Mouse (Mus musculus) liver, adult 2 months (tissue): ENCODE measurements around the gene Syt17.

Experiments
- CTCF ChIP-seq: fragments of 200-500 bp; IDR thresholded peaks from 2 replicates; pipeline ENCODE4 v1.5.1; 2011; ENCODE audit warnings: low read depth, low read length, control low read depth
- POLR2A ChIP-seq: fragments of 200-500 bp; IDR thresholded peaks from 2 replicates; pipeline ENCODE4 v1.6.1; 2011; ENCODE audit warnings: low read length, control low read depth; ENCODE audit not compliant: insufficient read depth; ENCODE audit errors: extremely low read depth

GRCm38 (mm10) chr7:118486917-118487316 is 38.9 kb upstream of the Syt17 start:
- no peak for TF ChIP-seq CTCF
- no peak for TF ChIP-seq POLR2A
